Mouse (Mus musculus) left cerebral cortex, postnatal 4 days (tissue): ENCODE data around the gene Sptssa. TPM values are rescaled to one million over a fixed set of nuclear protein-coding genes. Genes with fewer than 3 reads are reported as not detected.
A peak's percentile ranks its signal among the peaks of the same experiment; 100 is the strongest.
"Not testable (repeated sequence)": the region's sequence is repeated elsewhere in the genome, so short reads cannot be mapped to it uniquely, and the experiment has no call there.

Source experiments
- DNase-seq: peaks from one replicate; pipeline ENCODE4 v3.0.0-alpha.2; 2022
- intact Hi-C: fragments of 180-260 bp; cut with DNase I; formaldehyde crosslinking; loops from one replicate; pipeline ENCODE4 v1.15.1; 2025
- total RNA-seq, 2 experiments: library from RNA; stranded (reverse); gene quantifications; 2 replicates each; pipeline ENCODE4 v1.2.3; 2021

Sptssa gene
- total RNA-seq = 10 to 100 TPM; 63.3 to 68.5 TPM

DNA sequence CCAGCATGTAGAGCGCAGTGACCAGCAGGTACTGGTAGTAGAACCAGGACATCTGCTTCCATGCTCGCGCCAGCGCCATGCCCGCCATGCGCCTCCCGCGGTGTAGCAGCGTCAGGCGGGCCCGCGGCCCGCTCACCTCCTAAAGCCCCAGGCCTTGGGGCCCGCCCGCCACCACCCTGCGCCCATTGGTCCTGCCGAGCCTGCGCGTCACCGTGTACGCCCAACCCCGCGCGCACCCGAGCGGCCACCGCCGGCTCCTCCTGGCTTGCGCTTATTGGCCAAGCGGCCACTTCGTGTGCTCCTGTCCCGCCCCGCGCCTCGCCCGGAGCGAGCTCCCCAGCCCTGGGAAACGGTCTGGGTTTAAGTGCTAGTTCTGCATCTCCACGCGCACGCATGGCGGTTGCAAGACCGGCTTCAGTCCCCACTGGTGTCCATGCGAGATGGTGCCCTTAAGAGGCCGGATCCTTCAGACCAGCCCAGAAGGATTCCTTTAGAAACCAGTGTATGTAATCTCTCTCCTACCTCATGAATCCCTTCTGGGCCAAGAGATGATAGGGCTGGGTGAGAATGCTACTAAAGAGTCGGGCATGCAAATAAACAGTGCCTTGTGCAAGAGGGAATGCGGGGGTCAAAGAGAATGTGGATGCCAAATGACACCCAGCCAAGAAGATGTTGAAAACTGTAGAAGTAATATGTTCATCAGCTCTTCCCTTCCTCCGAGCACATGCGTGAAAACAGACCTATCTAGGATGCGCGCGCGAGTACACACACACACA, at the start of gene Sptssa:
Gene Sptssa, minus strand, starts transcription at position 178 of the 776 bp plus-strand sequence.
- intact Hi-C loops = no loop called here
- DNase-seq = peak; percentile 98

DNA sequence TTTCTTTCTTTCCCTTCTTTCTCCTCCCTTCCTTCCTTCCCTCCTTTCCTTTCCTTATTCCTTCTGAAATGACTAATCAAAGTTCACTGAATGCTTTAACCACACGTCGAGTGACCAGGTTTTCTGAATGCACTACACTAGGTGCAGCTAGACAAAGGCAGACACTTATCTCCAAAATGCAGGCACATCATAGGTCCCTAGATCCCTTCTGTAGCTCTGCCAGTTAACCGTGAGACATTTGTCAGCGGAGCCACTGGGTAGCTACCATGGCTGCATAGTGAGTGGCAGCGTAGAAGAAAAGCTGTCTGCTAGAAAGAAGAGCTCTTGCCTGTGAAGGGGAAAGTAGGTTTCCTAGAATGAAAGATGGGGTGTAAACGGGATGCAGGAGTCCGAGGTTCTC, 43.0 kb upstream of the Sptssa start:
- intact Hi-C loops = no loop called here
- DNase-seq = no peak

DNA sequence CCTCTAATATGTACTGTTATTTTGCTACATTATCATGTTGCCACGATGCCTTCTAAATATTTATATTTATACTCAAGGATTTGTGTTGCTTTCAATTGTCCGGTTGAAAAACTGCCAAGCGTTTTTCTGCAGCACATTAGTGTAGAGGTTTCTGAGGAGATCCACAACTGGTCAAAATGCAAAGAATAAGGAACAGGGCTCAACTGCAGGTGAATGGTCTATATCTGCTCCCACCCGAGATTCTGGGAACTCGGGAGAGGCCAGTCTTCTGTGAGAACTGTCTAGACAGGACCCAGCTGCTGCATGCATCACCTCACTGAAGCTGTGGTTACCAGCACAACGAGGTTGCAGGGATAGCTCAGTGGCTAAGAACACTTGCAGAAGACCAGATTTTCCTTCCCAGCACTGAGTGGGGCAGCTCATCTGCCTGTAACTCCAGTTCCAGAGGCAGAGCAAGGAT, 41.4 kb upstream of the Sptssa start:
- no peak for DNase-seq
- intact Hi-C loops = no loop called here

DNA sequence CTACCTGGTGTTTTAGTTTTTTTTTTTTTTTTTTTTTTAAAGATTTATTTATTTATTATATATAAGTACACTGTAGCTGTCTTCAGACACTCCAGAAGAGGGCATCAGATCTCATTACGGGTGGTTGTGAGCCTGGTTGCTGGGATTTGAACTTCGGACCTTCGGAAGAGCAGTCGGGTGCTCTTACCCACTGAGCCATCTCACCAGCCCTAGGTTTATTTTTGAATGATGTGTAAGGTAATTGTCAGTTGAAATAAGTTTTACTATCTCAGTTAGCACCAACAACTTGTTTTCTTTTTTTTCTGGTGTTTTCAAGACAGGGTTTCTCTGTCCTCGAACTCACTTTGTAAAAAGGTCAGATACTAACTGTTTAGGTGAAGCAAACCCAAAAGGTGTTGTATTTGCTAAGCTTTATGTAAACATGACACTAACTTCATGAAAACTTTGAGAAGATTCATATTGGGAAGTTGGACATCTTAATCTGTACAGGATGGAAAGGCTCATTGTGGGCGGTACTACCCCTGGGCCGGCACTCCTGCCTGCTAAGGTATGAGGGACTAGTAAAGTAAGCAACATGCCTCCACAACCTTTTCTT, 40.7 kb upstream of the Sptssa start:
- intact Hi-C loops = no loop called here
- DNase-seq = no peak

DNA sequence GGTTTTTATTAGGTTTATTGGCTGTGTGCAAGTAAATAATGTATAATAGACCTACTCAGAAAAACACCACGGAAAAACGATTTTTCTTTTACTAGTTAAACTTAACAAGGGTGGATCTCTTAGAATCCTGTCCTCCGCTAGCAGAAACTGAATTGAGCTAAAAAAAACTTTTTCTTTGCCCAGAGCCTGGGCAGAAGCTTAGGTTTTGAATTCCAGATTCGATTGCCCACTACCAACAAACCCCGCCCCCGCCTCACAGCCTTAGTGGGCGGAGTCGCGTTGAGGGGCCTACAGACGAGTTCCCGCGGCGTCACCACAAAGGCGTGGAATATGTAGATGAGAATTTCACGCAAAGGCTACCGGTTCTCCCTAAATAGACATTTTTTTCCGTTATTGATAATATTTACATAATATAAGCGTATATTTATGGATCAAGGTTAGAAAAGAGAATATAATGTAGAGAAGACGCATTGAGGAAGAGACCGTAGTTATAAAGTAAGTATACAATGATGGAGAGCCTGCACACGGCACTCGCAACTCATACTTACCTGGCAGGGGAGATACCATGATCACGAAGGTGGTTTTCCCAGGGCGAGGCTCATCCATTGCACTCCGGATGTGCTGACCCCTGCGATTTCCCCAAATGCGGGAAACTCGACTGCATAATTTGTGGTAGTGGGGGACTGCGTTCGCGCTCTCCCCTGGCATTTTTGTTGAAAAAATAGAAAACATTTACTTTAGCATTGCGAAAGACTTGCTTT, 40.0 kb upstream of the Sptssa start:
- DNase-seq = peak; percentile 98
- intact Hi-C loops = no loop called here

DNA sequence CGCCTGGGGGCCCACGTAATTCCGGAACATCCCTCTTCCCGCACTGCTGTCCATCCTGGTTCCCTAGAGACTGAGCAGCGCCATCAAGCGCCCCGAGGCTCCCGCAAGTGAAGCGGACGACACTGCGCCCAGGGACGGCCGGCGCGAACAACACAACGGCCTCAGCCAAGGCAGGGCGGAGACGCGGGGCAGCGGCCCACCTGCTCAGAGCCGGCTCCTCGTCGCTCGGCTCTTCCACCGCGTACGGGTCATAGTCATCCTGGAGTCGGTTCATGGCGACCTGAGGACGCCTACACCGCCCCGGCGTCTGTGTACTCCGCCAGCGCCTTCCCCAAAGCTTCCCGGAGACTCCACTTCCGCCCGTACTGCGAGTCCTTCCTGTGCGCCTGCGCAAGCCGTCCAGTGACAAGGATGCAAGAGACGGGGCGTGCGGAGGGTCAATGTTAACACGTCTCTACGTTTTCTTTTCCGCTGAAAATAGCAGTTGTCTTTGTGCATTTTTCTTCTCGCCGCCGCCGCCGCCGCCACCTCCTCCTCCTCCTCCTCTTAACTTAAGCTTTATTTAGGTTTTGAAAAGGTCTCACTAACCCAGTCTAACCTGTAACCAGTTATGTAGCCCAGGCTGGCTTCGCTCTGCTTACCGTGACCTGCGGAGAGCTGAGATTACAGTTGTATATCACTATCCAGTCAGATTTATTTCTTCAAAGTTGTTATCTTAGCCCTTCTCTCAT, 39.3 kb upstream of the Sptssa start, which contains the start of gene Eapp:
Gene Eapp, minus strand, starts transcription at position 387 of the 731 bp plus-strand sequence.
- DNase-seq = peak; percentile 97
- intact Hi-C loops = no loop called here

DNA sequence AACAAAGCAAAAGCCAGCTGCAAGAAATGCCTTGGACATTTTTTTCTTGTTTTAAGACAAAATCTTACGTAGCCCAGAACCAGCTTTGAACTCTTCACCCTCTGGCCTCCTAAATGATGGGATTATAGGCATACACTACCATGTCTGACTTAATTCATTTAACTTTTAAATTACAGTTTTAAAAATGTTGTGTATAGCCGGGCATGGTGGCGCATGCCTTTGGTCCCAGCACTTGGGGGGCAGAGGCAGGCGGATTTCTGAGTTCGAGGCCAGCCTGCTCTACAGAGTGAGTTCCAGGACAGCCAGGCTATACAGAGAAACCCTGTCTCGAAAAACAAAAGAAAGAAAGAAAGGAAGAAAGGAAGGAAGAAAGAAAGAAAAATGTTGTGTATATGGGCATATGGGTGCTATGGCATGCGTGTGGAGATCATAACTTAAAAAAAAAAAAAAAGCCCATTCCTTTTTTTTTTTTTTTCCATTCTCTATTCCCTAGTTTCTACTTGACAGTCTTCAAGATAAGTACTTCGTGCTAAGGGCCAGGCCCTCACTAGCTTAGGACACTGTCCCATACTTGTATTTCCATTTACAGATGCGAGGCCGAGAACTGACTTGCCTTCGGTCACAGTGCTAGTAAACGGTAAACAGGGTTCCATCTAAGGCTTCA, 38.6 kb upstream of the Sptssa start:
- DNase-seq = no peak
- intact Hi-C loops = no loop called here

DNA sequence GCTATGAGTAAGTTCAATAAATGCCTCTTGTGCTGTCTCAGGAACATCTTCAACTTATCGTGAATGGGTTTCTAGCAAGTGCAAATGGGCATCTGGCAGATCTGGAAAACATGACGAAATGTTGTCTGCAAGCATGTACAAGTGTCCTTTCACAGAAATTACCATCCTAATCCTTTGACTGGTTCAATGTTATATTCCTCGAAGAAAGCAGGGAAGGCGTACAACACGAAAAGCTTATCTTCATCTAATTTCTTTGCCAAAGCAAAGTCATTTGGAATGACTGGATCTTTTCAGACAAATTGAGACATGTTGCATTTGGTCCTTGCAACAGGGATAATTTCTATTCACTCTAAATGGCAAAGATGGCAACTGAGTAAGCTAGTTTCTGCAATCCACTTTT, 32.7 kb upstream of the Sptssa start:
- no peak for DNase-seq
- intact Hi-C loops = no loop called here

DNA sequence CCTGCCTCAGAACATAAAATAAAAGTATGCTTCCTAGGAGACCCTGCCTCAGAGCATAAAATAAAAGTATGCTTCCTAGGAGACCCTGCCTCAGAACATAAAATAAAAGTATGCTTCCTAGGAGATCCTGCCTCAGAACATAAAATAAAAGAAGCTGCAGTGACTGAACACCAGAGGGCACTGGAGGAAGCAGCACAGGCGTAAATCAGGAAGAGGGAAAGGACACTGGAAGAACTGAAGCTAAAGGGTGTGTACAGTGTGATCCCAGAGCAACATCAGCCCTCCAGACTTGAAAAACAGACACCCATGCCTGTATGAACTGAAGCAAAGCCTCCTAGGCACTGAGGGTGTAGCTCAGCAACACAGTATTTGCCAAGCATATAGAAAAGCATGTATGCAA, 26.8 kb upstream of the Sptssa start:
- DNase-seq = no peak
- intact Hi-C loops = no loop called here

DNA sequence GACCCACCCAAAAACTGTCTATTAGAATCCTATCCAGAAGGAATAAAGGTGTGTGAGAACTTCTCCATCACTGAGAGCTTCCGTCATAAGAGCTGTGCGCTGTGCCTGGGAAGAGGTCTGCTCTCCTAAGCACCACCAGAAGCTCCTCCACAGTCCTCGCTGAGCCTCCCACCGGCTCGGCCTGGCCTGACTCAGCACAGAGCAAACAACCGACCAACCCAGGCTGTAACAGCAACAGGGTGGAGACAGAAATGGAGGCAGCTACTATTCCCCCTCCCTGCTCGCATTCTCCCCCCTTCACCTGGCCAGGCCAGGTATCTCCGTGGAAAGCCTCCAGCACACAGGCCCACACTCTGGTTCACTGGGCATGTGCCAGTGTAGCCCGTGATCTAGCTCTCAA, 20.3 kb upstream of the Sptssa start:
- DNase-seq = no peak
- intact Hi-C loops = no loop called here

DNA sequence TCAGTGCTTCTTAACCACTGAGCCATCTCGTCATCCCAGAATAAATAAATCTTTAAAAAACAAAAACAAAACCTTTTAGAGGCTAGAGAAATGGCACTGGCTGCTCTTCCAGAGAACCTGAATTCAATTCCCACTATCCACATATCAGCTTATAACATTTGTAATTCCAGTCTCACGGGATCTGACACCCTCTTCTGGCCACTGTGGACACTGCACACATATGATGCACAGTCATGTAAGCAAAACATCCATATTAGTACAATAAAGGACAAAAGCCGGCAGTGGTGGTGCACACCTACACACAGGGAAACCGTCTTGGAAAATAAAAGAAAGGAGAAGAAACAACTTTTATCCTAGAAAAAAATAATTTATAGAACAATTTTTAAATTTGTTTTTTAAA, 19.0 kb upstream of the Sptssa start:
- intact Hi-C loops = no loop called here
- DNase-seq = no peak

DNA sequence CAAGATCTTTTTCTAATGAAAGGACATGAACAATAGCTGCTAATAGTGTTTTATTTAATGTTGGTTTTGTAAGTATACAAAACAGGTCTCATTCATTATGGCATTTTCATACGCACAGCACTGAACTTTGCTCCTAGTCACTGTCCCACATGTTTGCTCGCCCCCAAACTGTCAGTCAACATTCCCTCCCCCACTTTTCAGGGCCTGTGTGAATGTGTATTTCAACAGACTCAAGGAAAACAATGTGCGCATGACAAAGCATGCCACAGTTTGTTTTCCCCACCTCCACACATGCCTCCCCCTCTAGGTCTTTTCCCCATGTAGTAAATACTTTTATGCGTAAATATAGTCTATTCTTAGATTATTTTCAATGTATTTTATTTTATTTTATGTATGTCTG, 14.9 kb upstream of the Sptssa start:
- intact Hi-C loops = no loop called here
- no peak for DNase-seq

DNA sequence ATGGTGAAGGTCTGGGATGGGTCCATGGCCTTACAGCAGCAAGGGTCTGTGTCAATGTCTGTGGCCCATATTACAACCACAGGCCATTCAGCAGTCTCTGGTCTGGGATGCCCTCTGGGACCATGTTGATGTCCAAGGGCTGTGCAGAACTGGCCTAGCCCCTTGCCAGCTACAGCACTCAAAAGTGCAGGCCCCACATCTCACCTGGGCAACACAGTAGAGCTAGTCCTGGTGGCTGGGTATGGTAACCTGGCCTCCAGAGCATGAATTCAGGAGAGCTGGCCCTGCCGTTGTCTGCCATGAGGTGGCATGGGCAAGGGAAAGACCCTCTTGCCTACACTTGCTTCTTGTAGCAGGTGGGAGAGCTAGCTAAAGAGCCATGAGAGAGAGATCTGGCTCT, 11.8 kb upstream of the Sptssa start:
- intact Hi-C loops = no loop called here
- no peak for DNase-seq

DNA sequence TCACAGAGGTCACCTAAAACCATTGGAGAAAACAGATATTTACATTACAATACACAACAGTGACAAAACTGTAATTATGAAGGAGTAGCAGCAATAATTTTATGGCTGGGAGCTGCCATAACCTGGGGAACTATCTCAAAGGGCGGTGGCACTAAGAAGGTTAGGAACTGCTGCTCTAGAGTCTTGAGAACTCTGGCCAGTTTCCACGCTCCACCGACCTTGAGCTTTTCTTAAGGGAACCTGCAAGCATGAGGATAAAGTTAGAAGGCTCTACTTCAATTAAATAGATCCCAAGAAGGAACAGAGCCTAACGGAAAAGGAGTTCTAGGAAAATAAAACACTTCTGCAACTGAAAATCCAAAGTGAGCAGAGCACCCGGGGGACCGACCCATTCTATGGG, 9.2 kb upstream of the Sptssa start:
- intact Hi-C loops = no loop called here
- no peak for DNase-seq

DNA sequence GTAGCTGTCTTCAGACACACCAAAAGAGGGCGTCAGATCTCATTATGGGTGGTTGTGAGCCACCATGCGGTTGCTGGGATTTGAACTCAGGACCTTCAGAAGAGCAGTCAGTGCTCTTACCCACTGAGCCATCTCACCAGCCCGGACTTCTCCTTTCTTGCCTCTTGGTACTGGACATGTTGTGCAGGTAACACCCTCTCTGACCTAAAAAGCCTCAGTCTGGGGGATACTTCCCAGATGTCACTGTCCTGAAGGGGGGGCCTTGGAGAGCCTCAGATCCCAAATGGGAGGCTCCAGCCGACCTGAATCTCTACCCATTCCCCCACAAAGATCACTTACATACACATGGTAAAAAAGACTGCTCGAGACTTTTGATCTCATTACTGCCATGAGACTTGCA, 5.1 kb upstream of the Sptssa start:
- DNase-seq, intact Hi-C loops: not testable (repeated sequence)

DNA sequence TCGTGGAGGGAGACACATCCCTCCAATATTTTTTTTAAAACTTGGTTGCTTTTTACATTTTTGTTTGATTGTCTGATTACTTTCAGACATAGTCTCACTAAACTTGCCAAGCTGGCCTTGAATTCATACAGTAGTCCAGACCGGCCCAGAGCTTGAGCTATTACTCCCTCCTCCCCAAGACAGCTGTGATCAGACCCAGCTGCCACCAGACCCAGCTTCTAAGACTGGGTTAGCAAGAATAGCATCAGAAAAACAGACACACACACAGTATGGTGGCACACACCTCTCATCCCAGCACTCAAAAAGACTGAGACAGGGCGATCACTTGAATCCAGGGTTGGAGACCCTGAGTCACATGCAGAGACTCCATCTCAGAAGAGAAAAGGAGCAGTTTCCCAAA, 3.5 kb upstream of the Sptssa start:
- intact Hi-C loops = no loop called here

DNA sequence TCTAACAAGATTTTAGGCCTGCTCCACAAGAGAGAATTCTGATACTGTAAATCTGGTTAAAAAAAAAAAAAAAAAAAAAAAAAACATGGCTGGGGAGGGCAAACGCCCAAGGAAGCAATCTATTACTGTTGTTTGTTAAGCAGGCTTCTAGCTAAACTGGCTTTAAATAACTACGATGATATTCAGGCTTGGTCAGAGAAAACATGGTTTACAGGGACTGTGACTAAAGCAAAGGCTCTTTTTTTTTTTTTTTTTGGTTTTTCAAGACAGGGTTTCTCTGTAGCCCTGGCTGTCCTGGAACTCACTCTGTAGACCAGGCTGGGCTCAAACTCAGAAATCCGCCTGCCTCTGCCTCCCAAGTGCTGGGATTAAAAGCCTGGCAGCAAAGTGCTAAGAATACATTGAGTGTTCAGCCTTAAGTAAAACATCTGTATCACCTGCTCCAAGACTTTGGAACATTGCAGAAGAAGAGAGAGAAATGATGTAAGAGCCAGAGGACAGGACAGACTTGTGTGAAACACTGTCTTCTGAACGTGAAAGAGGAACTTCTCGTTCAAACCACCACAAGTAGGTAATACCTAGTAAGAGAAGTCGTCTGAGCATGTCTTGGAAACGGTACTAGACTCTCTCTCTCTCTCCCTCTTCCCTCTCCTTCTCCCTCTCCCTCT, 2.2 kb upstream of the Sptssa start:
- intact Hi-C loops = no loop called here
- no peak for DNase-seq

More for the DNA sequence above, 3.5 kb upstream of the Sptssa start:
- DNase-seq = no peak

DNA sequence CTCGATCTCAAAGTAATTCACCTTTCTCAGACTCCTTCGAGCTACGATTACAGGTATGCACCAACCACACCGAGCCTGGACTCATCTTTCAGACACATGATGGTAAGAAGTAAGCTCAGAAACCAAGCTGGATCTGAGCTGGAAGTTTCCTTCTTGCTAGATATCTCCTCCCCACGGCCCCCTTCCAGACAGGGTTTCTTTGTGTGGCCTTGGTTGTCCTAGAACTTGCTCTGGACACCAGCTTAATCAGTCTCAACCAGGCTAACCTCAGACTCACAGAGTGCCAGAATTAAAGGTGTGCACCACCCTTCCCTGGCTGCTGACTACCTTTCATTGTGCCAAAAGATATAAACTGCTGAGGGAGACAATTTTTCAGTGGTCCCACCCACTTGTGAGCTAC, 1.6 kb upstream of the Sptssa start:
- intact Hi-C loops = no loop called here

DNA sequence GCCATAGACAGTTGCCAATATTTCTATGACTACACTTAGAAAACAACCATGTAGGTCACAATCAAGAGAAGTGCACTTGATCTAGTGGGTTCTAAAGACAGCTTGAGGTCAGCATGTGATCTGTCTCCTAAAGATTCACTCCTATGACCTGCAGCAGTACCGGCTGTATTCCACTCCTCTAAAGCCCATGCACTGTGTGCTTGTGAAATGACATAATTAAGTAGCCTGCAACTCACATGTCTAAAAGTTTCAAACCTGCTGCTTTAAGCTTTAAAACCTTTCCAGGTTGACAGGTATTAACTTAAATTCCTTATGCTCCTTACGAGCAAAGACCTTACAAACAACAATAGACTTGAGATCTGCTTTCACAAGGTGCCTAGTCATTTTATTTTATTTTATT, 853 bp upstream of the Sptssa start:
- no peak for DNase-seq

More for the DNA sequence above, 1.6 kb upstream of the Sptssa start:
- DNase-seq = no peak

DNA sequence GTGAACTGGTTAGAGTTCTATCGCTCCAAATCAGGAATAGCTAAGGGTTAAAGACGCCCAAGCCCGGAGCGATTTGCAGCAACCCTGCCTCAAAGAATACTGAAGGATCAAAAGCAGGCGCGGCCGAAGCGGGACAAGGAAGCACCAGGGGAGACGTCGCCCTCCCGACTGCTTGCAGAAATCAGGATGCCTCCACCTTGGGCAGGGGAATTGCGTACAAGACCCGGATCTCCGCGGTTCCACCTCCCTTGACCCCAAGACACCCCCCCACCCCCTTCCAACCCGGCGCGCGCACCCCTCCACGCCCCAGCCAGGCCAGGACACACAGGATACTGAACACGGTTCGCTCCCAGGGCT, 356 bp downstream of the Sptssa start:
- DNase-seq = no peak
- intact Hi-C loops = no loop called here

More for the DNA sequence above, 853 bp upstream of the Sptssa start:
- intact Hi-C loops = no loop called here
